Mouse (Mus musculus) midbrain, postnatal 0 days (tissue): ENCODE measurements around the gene Pdia5. TPM values are rescaled to one million over a fixed set of nuclear protein-coding genes. Genes with fewer than 3 reads are reported as not detected.

ENCODE experiments used
- ATAC-seq: fragments of 200-750 bp; cut with Nextera tagmentation; 2 replicates; pipeline ENCODE4 v1.8.0; 2017; ENCODE audit warnings: moderate number of reproducible peaks, mild to moderate bottlenecking, moderate TSS enrichment, moderate library complexity; ENCODE audit not compliant: low FRiP score
- DNase-seq: peaks from one replicate; pipeline ENCODE4 v3.0.0-alpha.2; 2015; ENCODE audit warnings: low spot score
- H3K27ac ChIP-seq: fragments of 300-500 bp; sonication (generic); 2 replicates; pipeline ENCODE4 v1.5.1; 2014; ENCODE audit warnings: low read depth, mild to moderate bottlenecking, low read length, mixed read lengths
- H3K27me3 ChIP-seq: fragments of 300-500 bp; sonication (generic); 2 replicates; pipeline ENCODE4 v1.6.1; 2014; ENCODE audit warnings: low read length, control low read depth, mixed read lengths; ENCODE audit not compliant: insufficient read depth
- H3K36me3 ChIP-seq: fragments of 300-500 bp; sonication (generic); 2 replicates; pipeline ENCODE4 v1.6.1; 2014; ENCODE audit warnings: low read length, control low read depth, mixed read lengths; ENCODE audit not compliant: insufficient read depth
- H3K4me1 ChIP-seq: fragments of 300-500 bp; sonication (generic); 2 replicates; pipeline ENCODE4 v1.6.1; 2014; ENCODE audit warnings: mild to moderate bottlenecking, control low read depth, antibody characterized with exemption, low read length, mixed read lengths; ENCODE audit not compliant: insufficient read depth
- H3K4me2 ChIP-seq: fragments of 300-500 bp; sonication (generic); 2 replicates; pipeline ENCODE4 v1.6.1; 2014; ENCODE audit warnings: low read depth, mild to moderate bottlenecking, low read length, mixed read lengths; ENCODE audit not compliant: poor library complexity, severe bottlenecking
- H3K4me3 ChIP-seq: fragments of 300-500 bp; sonication (generic); 2 replicates; pipeline ENCODE4 v1.5.1; 2014; ENCODE audit warnings: low read depth, mild to moderate bottlenecking, low read length, moderate library complexity
- H3K9ac ChIP-seq: fragments of 300-500 bp; sonication (generic); replicated peaks from 2 replicates; pipeline ENCODE4 v1.6.1; 2014; ENCODE audit warnings: mild to moderate bottlenecking, low read length, moderate library complexity, mixed read lengths; ENCODE audit not compliant: poor library complexity, severe bottlenecking
- H3K9me3 ChIP-seq: fragments of 300-500 bp; sonication (generic); 2 replicates; pipeline ENCODE4 v1.6.1; 2016; ENCODE audit warnings: low read length, control low read depth
- CTCF ChIP-seq: IDR thresholded peaks from 2 replicates; pipeline ENCODE4 v1.5.1; 2016; ENCODE audit warnings: antibody characterized with exemption, mild to moderate bottlenecking
- WGBS: fragments of 180-500 bp; shearing (Covaris S2); extraction: QIAGEN DNeasy Blood & Tissue Kit; methylation state at CpG from one replicate; pipeline ENCODE4 v1.1.7; 2014; 5-methylcytosine and 5-hydroxymethylcytosine counted together
- polyA plus RNA-seq: library from polyadenylated mRNA; unstranded; fragments of >200 nt; fragmentation: Nextera tagmentation; extraction: Ambion mirVana; gene quantifications from 2 replicates; pipeline ENCODE4 v1.2.1, GENCODE M21; 2015
- total RNA-seq: library from RNA; depleted of rRNA; stranded (reverse); fragments of >200 nt; gene quantifications from 2 replicates; pipeline ENCODE4 v1.2.3, GENCODE M21; 2014

Pdia5 gene
- total and polyA plus RNA-seq, 2 experiments from 2014 or later = 4.3 to 8.0 TPM

GRCm38 (mm10) chr16:35517976-35518951, 27.6 kb upstream of the Pdia5 start:
- 61% methylated on average over 23 of the region's 23 CpGs for WGBS
- Histone ChIP-seq H3K4me1 (no peaks in the 10 kb centered on the region), H3K9me3 (no peaks in the 10 kb centered on the region), H3K36me3 (no peaks in the 10 kb centered on the region), H3K9ac (no peak overlapping the region), H3K4me2 (no peak overlapping the region), H3K27me3 (no peaks in the 10 kb centered on the region), H3K4me3 (no peak overlapping the region), H3K27ac (no peak overlapping the region)
- TF ChIP-seq CTCF = no peak
- no peak for ATAC-seq
- DNase-seq = no peak

GRCm38 (mm10) chr16:35515977-35516612, 25.4 kb upstream of the Pdia5 start:
- no peaks in the 10 kb centered on the region for H3K27me3 ChIP-seq
- H3K27ac ChIP-seq = no peak overlapping the region
- no peaks in the 10 kb centered on the region for H3K9me3 ChIP-seq
- no peaks in the 10 kb centered on the region for H3K36me3 ChIP-seq
- TF ChIP-seq CTCF = no peak
- DNase-seq = no peak
- H3K4me1 ChIP-seq = no peaks in the 10 kb centered on the region
- ATAC-seq = no peak
- no peak overlapping the region for H3K4me3 ChIP-seq
- 50% methylated on average over 21 of the region's 21 CpGs for WGBS
- no peak overlapping the region for H3K9ac ChIP-seq
- H3K4me2 ChIP-seq = no peak overlapping the region

- ATAC-seq = no peak
- 58% methylated on average over 11 of the region's 11 CpGs for WGBS
- H3K4me2 ChIP-seq = no peak overlapping the region
- H3K4me1 ChIP-seq = no peaks in the 10 kb centered on the region
- no peak overlapping the region for H3K4me3 ChIP-seq
- H3K9me3 ChIP-seq = no peaks in the 10 kb centered on the region
- DNase-seq = no peak
- H3K27me3 ChIP-seq = no peaks in the 10 kb centered on the region
- TF ChIP-seq CTCF = no peak
- no peak overlapping the region for H3K27ac ChIP-seq
- no peak overlapping the region for H3K9ac ChIP-seq
- H3K36me3 ChIP-seq = no peaks in the 10 kb centered on the region
These were observed 18.8 kb upstream of the Pdia5 start for GRCm38 (mm10) chr16:35509331-35510070.

GRCm38 (mm10) chr16:35508581-35508980, 17.9 kb upstream of the Pdia5 start:
- no peak for TF ChIP-seq CTCF
- H3K27me3 ChIP-seq = no peaks in the 10 kb centered on the region
- no peaks in the 10 kb centered on the region for H3K36me3 ChIP-seq
- no peak overlapping the region for H3K4me2 ChIP-seq
- H3K9me3 ChIP-seq = no peaks in the 10 kb centered on the region
- no peak overlapping the region for H3K4me3 ChIP-seq
- 78% methylated on average over 6 of the region's 6 CpGs for WGBS
- no peak overlapping the region for H3K27ac ChIP-seq
- no peak for DNase-seq
- ATAC-seq = no peak
- no peaks in the 10 kb centered on the region for H3K4me1 ChIP-seq
- H3K9ac ChIP-seq = no peak overlapping the region

GRCm38 (mm10) chr16:35505786-35506185, 15.1 kb upstream of the Pdia5 start:
- 90% methylated on average over 4 of the region's 4 CpGs for WGBS
- H3K9ac ChIP-seq = no peak overlapping the region
- no peak overlapping the region for H3K4me2 ChIP-seq
- no peaks in the 10 kb centered on the region for H3K36me3 ChIP-seq
- H3K4me3 ChIP-seq = no peak overlapping the region
- no peaks in the 10 kb centered on the region for H3K27me3 ChIP-seq
- H3K9me3 ChIP-seq = no peaks in the 10 kb centered on the region
- ATAC-seq (no peak), DNase-seq (no peak)
- H3K27ac ChIP-seq = no peak overlapping the region
- TF ChIP-seq CTCF = no peak
- H3K4me1 ChIP-seq = no peaks in the 10 kb centered on the region
